Mouse (Mus musculus) spleen, adult 2 months (tissue): Measurements from ENCODE around the gene Dnase2b. TPM values are rescaled to one million over a fixed set of nuclear protein-coding genes. Genes with fewer than 3 reads are reported as not detected.

ENCODE experiments used
- DNase-seq, 2 experiments: peaks; one replicate each; pipeline versions ENCODE4 v3.0.0 to v3.0.0-alpha.2; 2012 to 2021; ENCODE audit warnings: low spot score in 2 of 2, low read depth in 1 of 2
- H3K27ac ChIP-seq: fragments of 200-500 bp; 2 replicates; pipeline ENCODE4 v1.5.1; 2012; ENCODE audit warnings: low read length, inconsistent platforms; ENCODE audit not compliant: insufficient read depth
- H3K27me3 ChIP-seq: fragments of 200-500 bp; 2 replicates; pipeline ENCODE4 v1.6.1; 2012; ENCODE audit warnings: mild to moderate bottlenecking, moderate library complexity, low read length, inconsistent platforms; ENCODE audit not compliant: control insufficient read depth, insufficient read depth
- H3K36me3 ChIP-seq: fragments of 200-500 bp; 2 replicates; pipeline ENCODE4 v1.6.1; 2012; ENCODE audit warnings: mild to moderate bottlenecking, low read length, inconsistent platforms; ENCODE audit not compliant: control insufficient read depth, insufficient read depth
- H3K4me1 ChIP-seq: fragments of 200-500 bp; 2 replicates; pipeline ENCODE4 v1.6.1; 2011; ENCODE audit warnings: inconsistent platforms; ENCODE audit not compliant: control insufficient read depth, insufficient read depth, insufficient read length
- H3K4me3 ChIP-seq: fragments of 200-500 bp; 2 replicates; pipeline ENCODE4 v1.5.1; 2011; ENCODE audit warnings: mild to moderate bottlenecking, inconsistent platforms; ENCODE audit not compliant: insufficient read depth, insufficient read length; ENCODE audit errors: extremely low read depth
- CTCF ChIP-seq: fragments of 200-500 bp; IDR thresholded peaks from 2 replicates; pipeline ENCODE4 v1.5.1; 2011; ENCODE audit warnings: mild to moderate bottlenecking, inconsistent platforms; ENCODE audit not compliant: insufficient read depth, insufficient read length, insufficient replicate concordance; ENCODE audit errors: extremely low read depth
- POLR2A ChIP-seq: fragments of 200-500 bp; IDR thresholded peaks from 2 replicates; pipeline ENCODE4 v1.6.1; 2011; ENCODE audit warnings: low read depth, low read length, inconsistent platforms
- WGBS: fragments of 180-500 bp; shearing (Covaris S2); methylation state at CpG from one replicate; pipeline ENCODE4 v1.1.7; 2018; 5-methylcytosine and 5-hydroxymethylcytosine counted together
- polyA plus RNA-seq: library from polyadenylated mRNA; depleted of rRNA; stranded (reverse); fragments of >200 nt; gene quantifications from 2 replicates; pipeline ENCODE4 v1.2.3, GENCODE M21; 2012

Dnase2b gene
- polyA plus RNA-seq, 1 experiment = not detected

DNA sequence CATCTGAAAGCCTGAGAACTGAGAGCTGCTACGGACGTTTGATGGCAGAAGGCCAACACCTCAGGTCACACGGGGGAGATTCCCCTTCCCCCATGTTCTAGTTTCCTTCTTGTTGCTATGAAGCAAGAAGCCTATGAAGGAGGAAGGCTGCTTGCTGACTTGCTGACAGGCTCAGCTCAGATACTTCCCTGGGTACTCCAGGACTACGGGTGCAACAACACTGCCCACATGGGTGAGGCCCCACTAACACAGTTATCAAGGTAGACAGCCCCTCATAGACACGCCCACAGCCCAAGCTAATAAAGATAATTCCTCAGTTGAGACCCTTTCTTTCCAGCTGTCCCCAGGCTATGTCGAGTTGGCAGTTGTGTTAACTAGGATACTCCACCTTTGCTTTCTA is 38.3 kb upstream of the Dnase2b start:
- H3K27ac ChIP-seq = no peak overlapping the region
- H3K4me3 ChIP-seq = no peak overlapping the region
- WGBS = 42% methylated on average over 6 of the region's 6 CpGs
- H3K27me3 ChIP-seq = no peaks in the 10 kb centered on the region
- peaks cover 2% of the 10 kb centered on the region; the same call in 1 of the 2 replicates for H3K4me1 ChIP-seq
- DNase-seq = no peak
- no peaks in the 10 kb centered on the region for H3K36me3 ChIP-seq
- TF ChIP-seq POLR2A = no peak
- TF ChIP-seq CTCF = no peak

DNA sequence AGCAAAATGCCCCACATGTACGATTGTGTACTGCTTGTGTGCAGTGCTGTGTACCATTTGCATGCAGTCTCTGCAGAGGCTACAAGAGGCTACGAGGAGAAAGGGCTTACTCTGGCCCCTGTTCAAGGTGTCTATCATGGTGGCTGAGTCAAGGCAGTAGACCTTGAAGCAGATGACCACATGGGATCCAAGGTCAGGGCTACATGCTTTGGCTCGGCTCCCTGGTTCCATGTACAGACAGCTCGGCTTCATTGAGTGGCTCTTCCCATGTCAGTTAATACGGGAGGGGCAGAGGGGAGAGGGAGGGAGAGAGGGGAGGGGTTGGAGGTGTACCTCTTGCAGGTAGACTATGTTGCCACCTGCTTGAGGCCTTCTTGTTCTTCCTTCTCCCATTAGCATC is 37.0 kb upstream of the Dnase2b start:
- DNase-seq = no peak
- H3K4me3 ChIP-seq = no peak overlapping the region
- peaks cover 2% of the 10 kb centered on the region; the same call in 1 of the 2 replicates for H3K4me1 ChIP-seq
- H3K27me3 ChIP-seq = no peaks in the 10 kb centered on the region
- no peaks in the 10 kb centered on the region for H3K36me3 ChIP-seq
- H3K27ac ChIP-seq = no peak overlapping the region
- no peak for TF ChIP-seq CTCF
- no peak for TF ChIP-seq POLR2A
- 90% methylated on average over 5 of the region's 5 CpGs for WGBS

DNA sequence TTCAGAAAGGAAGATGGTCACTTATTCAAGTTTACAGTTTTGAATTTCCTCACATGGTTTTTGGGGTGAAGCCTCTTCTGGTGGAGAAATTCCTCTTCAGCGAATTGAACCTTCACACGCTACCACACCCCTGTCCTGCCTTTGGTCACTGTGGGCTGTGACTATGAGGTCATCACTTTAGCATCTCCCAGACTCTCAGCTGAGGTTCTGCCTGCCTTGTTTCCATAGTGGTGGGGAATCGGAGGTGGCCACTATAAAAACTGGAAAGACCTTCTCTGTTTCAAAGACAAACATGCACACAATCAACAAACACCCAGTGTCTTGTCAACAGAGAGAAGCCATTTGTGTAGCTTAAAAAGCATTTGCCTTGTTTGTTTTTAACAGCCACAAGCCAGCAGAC is 35.8 kb upstream of the Dnase2b start, which contains the start of gene 4930503B20Rik:
TSS of gene 4930503B20Rik (minus strand) at position 101 of the 400 bp plus-strand sequence.
- TF ChIP-seq CTCF = no peak
- Histone ChIP-seq H3K27ac (no peak within 1 kb of the TSS), H3K4me1 (peaks cover 2% of the 10 kb centered on the region; the same call in 1 of the 2 replicates), H3K4me3 (no peak within 1 kb of the TSS), H3K36me3 (no peaks in the 10 kb centered on the region), H3K27me3 (no peaks in the 10 kb centered on the region)
- no peak for DNase-seq
- 96% methylated on average over 3 of the region's 3 CpGs for WGBS

DNA sequence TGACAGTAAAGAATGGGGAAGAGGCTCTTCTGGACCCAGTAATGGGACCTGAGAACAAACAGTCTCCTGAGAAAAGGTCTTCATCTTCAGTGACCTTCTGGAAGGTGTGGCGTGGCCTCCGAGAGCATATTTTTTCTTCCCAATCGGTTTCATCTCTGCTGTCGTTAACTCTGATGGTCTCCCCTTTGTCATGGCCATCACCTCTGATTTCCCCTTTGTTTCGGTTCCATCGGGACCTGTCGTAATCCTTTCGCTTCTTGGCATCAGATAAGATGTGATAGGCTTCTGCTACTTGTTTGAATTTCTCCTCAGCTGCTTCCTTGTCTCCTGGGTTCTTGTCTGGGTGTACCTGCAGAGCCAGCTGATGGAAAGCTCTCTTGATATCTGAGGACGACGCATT is 35.3 kb upstream of the Dnase2b start:
- H3K4me3 ChIP-seq = no peak overlapping the region
- no peak for TF ChIP-seq CTCF
- TF ChIP-seq POLR2A = no peak
- H3K36me3 ChIP-seq = no peaks in the 10 kb centered on the region
- DNase-seq = no peak
- 96% methylated on average over 10 of the region's 10 CpGs for WGBS
- no peak overlapping the region for H3K27ac ChIP-seq
- H3K27me3 ChIP-seq = no peaks in the 10 kb centered on the region
- peaks cover 2% of the 10 kb centered on the region; the same call in 1 of the 2 replicates for H3K4me1 ChIP-seq

DNA sequence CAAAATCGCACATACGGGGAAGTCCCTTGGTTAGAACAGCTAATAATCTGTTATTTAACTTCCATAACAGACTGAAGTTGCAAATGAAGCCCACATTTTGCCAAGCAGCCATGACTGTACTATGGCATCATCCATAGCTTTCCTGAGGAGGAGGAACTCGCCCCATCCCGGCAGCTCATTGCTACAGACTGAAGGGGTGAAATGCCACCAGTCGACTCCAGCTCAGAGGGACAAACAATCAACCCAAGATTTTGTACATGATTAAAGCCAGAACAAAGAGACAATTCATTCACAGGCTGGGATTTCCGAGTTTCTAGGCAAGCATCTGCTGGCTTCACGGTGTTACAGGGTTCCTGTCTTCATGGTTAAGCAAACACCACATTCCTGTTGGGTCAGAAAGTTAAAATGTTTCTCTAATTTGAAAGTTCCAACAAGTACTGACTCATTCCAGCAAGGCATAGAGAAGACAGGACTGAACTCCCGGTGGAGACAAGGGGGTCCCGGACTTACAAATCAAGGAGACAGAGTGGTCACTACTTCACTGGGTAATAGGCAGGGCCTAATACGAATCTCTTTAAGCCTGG is 34.0 kb upstream of the Dnase2b start:
- no peak overlapping the region for H3K27ac ChIP-seq
- 86% methylated on average over 10 of the region's 10 CpGs for WGBS
- H3K27me3 ChIP-seq = no peaks in the 10 kb centered on the region
- no peak for TF ChIP-seq POLR2A
- no peak for TF ChIP-seq CTCF
- H3K36me3 ChIP-seq = no peaks in the 10 kb centered on the region
- H3K4me3 ChIP-seq = no peak overlapping the region
- no peaks in the 10 kb centered on the region for H3K4me1 ChIP-seq
- no peak for DNase-seq

DNA sequence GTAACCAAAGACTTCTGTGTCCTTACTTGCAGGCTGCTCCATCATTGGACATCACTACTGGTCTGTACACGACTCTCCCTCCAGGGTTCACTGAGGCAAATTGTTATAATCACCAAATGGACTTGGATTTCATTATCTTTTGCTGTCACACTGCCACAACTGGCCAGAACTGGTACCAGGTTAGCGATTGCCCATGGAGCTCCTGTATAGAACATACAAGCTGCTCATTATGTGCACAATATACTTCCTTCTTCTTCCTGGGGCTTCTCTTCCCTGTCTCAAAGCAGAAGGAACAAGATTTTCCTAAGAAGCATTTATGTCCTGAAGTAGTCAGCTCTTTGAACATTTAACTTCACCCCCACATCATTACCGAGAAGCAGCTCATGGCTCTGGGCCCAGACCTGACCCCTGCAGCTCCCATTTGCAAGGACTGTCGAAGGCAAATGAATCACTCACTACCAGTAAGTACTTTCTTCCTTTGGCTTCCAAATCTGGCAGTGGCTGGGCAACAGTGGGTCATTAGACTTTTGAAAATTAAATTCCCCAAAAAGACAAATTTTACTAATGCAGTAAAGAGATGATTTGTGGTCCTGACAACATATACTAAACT is 26.5 kb upstream of the Dnase2b start:
- Histone ChIP-seq H3K27me3 (no peaks in the 10 kb centered on the region), H3K27ac (no peak overlapping the region), H3K36me3 (no peaks in the 10 kb centered on the region), H3K4me1 (no peaks in the 10 kb centered on the region), H3K4me3 (no peak overlapping the region)
- TF ChIP-seq POLR2A (no peak), CTCF (no peak)
- 57% methylated on average over 4 of the region's 4 CpGs for WGBS
- DNase-seq = no peak

DNA sequence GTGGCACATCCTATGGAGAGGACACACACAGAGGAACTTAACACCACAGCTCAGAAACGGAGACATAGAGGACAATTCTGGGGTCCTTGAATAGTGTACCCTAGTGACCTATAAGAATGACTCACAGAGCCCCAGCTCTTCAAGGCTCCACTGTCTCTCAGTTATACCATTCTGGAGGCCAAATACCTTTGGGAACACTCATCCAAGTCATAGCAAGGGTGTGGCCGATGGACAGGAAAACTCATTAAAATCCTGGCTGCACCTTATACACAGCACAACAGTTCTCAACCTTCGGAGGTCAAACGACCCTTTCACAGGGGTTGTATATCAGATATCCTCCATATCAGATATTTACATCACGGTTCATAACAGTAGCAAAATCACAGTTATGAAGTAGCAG is 17.1 kb upstream of the Dnase2b start:
- H3K36me3 ChIP-seq = no peaks in the 10 kb centered on the region
- DNase-seq = no peak
- no peak overlapping the region for H3K27ac ChIP-seq
- WGBS = 86% methylated on average over 5 of the region's 5 CpGs
- H3K27me3 ChIP-seq = no peaks in the 10 kb centered on the region
- no peak overlapping the region for H3K4me3 ChIP-seq
- no peak for TF ChIP-seq POLR2A
- no peak for TF ChIP-seq CTCF
- H3K4me1 ChIP-seq = no peaks in the 10 kb centered on the region; the same call in 1 of the 2 replicates
